Mouse (Mus musculus) kidney, adult 11 months (tissue): ENCODE measurements around the gene Nrxn3.

Source experiments
- DNase-seq: peaks from one replicate; pipeline ENCODE4 v3.0.0; 2022

Nrxn3 gene

GRCm38 (mm10) chr12:89977479-89977878 lies 1254.8 kb downstream of the Nrxn3 start:
- no peak for DNase-seq

GRCm38 (mm10) chr12:89979190-89979589 lies 1256.5 kb downstream of the Nrxn3 start:
- no peak for DNase-seq

GRCm38 (mm10) chr12:89982445-89982844 lies 1259.8 kb downstream of the Nrxn3 start:
- no peak for DNase-seq

- no peak for DNase-seq
These were observed 1260.7 kb downstream of the Nrxn3 start for GRCm38 (mm10) chr12:89983399-89983798.

- DNase-seq = no peak
These were observed 1263.5 kb downstream of the Nrxn3 start for GRCm38 (mm10) chr12:89986219-89986618.

- no peak for DNase-seq
These were observed 1270.6 kb downstream of the Nrxn3 start for GRCm38 (mm10) chr12:89993273-89993672.

GRCm38 (mm10) chr12:89995392-89995791 lies 1272.7 kb downstream of the Nrxn3 start:
- DNase-seq = no peak

- DNase-seq = no peak
These were observed 1287.6 kb downstream of the Nrxn3 start for GRCm38 (mm10) chr12:90010280-90010679.

GRCm38 (mm10) chr12:90013958-90014357 lies 1291.3 kb downstream of the Nrxn3 start:
- no peak for DNase-seq

- DNase-seq = no peak
These were observed 1304.3 kb downstream of the Nrxn3 start for GRCm38 (mm10) chr12:90027023-90027422.

- no peak for DNase-seq
These were observed 1318.4 kb downstream of the Nrxn3 start for GRCm38 (mm10) chr12:90041038-90041437.

GRCm38 (mm10) chr12:90056256-90056655 lies 1333.6 kb downstream of the Nrxn3 start:
- DNase-seq = no peak

- DNase-seq = no peak
These were observed 1337.1 kb downstream of the Nrxn3 start for GRCm38 (mm10) chr12:90059786-90060185.

- DNase-seq = no peak
These were observed 1338.6 kb downstream of the Nrxn3 start for GRCm38 (mm10) chr12:90061312-90061711.

GRCm38 (mm10) chr12:90062219-90062618 lies 1339.5 kb downstream of the Nrxn3 start:
- no peak for DNase-seq

- DNase-seq = no peak
These were observed 1340.8 kb downstream of the Nrxn3 start for GRCm38 (mm10) chr12:90063443-90063842.

GRCm38 (mm10) chr12:90085862-90086261 lies 1363.2 kb downstream of the Nrxn3 start:
- no peak for DNase-seq

GRCm38 (mm10) chr12:90095754-90096153 lies 1373.1 kb downstream of the Nrxn3 start:
- DNase-seq = no peak

GRCm38 (mm10) chr12:90113351-90113791 lies 1390.7 kb downstream of the Nrxn3 start:
- no peak for DNase-seq

- DNase-seq = no peak
These were observed 1409.5 kb downstream of the Nrxn3 start for GRCm38 (mm10) chr12:90131927-90132869.

GRCm38 (mm10) chr12:90142011-90142410 lies 1419.3 kb downstream of the Nrxn3 start:
- DNase-seq = no peak

GRCm38 (mm10) chr12:90144247-90144646 lies 1421.6 kb downstream of the Nrxn3 start:
- DNase-seq = no peak

GRCm38 (mm10) chr12:90158131-90158772 lies 1435.6 kb downstream of the Nrxn3 start:
- DNase-seq = no peak

- no peak for DNase-seq
These were observed 1437.2 kb downstream of the Nrxn3 start for GRCm38 (mm10) chr12:90159911-90160310.
